Mouse (Mus musculus) gastrocnemius, adult 8-10 months (tissue): Measurements from ENCODE around the gene Swsap1. TPM values are rescaled to one million over a fixed set of nuclear protein-coding genes. Genes with fewer than 3 reads are reported as not detected.

ENCODE experiments used
- DNase-seq, 2 experiments: peaks; one replicate each; pipeline ENCODE4 v3.0.0; 2022; ENCODE audit warnings: low spot score in 2 of 2
- total RNA-seq, 4 experiments: library from RNA; stranded (reverse); gene quantifications; 2 replicates each; pipeline ENCODE4 v1.2.4; 2022

Swsap1 gene
- 1 to 10 TPM; 2.4 to 3.0 (median 2.7) TPM for total RNA-seq

DNA sequence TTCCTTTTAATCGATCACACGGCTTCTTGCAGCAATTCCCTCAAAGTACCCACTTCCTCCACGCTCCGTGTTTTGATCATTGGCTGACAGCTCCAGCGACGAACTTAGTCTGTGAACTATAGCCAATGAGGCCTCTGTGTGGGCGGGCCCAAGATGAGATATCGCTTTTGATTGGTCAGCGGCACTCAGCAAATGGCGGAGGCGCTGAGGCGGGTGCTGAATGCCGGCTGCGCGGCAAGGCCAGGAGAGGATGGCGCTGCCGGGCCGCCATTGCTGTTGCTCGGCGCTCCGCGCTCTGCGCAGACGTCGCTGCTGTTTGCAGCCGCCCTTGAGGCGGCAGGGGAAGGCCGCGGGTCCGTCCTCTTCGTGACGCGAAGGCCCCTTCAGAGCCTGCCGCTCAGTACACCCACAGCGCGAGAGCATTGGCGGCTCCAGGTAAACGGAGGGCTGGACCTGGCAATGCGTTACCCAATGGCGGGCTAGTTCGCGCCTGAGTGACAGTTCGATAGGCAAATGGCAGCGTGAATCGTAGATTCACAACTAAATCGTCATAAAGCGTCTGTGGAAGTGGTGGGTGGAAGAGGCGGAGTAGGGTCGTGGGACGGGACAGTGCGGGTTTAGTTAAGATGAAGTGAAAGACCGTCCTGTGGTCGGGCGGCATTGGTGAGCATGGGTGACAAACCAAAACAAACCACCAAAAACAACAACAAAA lies at the start of gene Swsap1:
Gene Swsap1, plus strand, starts transcription at position 186 of the 712 bp plus-strand sequence.
- peak; percentile 98 to 99 for DNase-seq

DNA sequence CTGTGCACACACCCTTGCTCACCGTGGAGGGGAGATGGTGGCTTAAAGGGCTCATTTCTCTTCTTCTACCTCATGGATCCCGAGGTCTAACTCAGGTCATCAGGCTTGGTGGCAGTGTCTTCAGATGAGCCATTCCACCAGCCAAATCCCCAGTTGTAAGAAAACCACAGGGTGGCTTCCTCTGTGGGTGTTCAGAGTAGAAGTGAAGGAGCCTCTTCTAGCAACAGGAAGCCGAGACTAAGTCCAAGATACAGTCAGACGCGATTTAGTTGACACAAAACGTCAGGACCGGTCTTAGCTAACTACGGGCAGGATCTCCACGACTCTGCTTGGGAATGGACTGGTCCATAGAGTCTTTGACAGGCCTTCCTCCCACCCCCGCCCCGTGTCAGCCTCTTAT lies 47.3 kb upstream of the Swsap1 start:
- DNase-seq = no peak

DNA sequence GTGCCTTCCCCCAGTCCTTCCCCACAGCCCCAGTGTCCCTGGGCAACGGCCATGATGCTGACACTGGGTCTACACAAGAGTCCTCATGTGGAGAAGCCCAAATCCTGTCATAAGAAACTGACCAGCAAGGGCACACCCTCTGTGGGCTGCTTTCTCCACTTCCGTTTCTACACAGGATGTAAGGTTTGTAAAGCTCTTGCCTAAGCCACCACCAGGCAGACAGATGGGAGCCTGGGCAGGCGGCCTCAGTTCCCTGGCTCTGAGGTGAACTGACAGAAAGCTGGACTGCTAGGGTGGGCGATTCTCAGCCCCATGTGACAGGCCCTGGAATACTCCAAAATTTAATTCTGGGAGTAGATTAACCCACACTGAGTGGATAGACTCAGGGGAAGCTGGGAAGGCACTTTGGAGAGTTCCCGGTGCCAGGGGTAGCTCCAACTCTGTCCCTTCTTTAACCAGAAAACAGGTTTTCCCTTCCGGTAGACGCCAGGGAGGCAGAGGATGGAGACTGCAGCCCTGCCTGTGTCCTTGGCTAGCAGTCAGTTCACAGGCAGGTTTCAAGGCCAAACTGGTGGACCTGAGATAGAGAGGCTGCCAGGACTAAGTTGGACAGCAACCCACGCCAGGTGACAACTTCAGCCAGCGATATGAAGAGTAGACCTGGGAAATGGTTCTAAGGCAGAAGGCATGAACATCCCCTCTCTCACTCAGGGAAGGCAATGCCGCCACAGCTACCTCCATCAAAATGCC lies 45.9 kb upstream of the Swsap1 start:
- no peak for DNase-seq

DNA sequence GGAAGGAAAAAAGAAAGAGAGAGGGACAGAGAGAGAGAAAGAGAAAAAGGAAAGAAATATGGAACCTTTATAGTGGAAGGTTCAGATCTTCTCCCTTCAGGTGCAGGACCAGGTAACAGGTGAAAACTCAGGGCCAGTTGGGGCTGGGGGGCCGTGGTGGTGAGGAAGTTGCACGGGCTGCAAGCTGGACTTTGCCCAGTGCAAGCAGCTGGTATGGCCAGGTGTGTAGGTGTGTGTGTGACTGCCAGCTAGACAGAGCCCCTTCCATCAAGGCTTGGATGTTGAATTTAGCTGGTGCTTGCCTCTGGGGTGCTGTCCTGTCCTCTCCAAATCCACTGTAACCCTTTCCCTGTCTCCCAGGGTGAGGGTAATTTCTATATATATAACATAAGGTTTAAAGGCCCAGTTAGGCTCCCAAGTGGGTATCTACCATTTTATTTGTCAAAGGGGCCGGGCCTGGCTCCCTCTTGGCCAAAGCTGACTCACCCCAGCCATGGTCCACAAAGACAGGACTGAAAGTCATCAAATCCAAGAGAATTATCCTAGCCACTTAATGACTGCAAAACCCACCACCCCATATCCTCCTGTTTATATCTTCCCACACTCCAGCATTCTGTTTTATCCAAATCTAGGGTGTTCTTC lies 38.6 kb upstream of the Swsap1 start:
- DNase-seq = no peak

DNA sequence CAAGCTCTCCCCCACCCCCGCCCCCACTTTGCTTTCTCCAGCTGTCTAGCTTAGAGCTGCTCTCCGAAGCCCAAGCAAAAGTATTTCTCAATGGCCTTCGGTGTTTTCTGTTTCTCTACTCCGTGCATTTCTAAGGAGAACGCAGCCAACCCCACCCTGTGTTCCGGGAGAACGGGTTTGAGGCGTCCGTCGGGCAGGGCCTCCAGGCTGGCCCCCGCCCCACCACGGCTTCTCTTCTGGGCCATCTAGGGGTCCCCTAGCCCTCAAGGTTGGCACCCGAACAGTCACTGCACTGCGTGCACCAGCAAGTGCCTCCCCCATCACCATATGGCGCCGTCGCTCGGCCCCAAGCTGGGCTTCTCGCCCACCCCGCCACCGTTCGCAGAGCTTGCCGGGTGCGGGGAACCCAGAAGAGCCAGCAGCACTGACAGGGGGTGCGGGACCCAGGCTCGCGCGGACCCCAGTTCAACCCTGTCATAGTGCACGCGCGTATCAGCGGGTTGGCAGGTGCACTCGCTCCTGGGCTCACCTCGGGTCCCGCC lies 38.0 kb upstream of the Swsap1 start:
- DNase-seq = peak in 1 of 2 experiments; percentile 10

DNA sequence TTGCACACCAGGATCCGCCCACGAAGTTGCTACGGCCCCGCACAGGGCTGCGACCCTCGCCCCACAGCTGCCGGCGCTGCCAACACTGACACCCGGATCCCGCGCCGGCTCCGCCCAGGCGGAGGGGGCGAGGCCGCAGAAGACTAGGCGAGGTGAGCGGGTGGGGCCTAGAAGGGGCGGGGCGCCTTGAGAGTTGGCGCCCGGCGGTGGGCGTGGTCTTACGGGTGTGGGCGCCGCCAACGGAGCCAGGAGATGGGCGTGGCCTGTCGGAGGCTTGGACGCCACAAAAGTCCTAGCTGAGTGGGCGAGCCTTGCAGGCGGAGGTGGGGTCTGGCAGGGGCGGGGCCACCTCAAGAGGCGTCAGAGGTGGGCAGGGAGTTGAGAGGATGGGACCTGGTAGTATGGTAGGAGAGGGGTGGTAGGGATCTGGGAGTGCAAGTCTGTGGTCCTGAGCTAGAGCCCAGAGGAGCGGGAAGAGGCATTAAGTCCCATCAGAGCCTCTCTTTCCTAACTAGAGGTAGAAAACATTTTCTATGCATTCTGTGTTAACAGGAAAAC lies 37.4 kb upstream of the Swsap1 start, which contains the start of gene Rab3d:
Gene Rab3d, minus strand, starts transcription at position 158 of the 558 bp plus-strand sequence.
- peak; percentile 89 to 95 for DNase-seq

DNA sequence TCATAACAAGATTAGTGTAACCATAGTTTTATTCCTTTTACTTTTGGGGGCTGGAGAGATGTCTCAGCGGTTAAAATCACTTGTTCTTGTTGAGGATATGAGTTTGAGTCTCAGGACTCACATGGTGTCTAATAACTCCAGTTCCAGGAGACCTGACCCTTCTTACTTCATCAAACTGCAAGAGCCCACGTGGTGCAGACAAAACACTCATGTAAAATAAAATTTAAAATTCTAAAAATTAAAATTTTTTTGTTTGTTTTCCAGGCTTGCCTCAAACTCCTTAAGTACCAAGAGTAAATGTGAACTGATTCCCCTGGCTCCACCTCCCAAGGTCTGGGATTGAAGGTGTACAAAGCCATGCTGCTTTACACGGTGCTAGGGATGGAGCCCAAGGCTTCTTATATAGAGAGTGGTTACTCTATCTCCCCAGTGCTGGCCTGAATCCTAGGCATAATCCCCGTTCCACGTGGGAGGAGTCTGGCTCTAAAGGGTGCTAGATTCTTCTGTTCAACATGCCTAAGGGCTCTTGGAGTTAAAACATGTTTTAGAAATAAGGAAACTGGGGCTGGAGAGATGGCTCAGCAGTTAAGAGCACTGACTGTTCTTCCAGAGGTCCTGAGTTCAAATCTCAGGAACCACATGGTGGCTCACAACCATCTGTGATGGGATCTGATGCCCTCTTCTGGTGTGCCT lies 36.7 kb upstream of the Swsap1 start:
- DNase-seq = no peak

DNA sequence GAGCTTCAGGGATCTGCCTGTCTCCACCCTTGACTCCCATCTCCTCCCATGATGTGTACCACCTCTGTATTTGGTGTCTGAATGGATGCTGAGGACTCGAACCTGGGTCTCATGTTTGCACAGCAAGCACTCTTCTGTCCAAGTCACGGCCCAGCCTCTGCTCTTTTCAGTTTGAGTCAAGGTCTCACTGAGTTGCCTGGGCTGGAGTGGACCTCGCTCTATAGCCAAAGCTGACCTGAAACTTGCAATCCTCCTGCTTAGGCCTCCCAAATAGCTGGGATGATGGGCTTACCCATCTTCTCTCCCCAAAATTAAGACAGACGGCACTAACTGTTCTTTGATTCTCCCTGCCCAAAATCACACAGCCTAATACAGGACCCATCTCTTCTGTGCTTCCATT lies 32.5 kb upstream of the Swsap1 start:
- DNase-seq = no peak

DNA sequence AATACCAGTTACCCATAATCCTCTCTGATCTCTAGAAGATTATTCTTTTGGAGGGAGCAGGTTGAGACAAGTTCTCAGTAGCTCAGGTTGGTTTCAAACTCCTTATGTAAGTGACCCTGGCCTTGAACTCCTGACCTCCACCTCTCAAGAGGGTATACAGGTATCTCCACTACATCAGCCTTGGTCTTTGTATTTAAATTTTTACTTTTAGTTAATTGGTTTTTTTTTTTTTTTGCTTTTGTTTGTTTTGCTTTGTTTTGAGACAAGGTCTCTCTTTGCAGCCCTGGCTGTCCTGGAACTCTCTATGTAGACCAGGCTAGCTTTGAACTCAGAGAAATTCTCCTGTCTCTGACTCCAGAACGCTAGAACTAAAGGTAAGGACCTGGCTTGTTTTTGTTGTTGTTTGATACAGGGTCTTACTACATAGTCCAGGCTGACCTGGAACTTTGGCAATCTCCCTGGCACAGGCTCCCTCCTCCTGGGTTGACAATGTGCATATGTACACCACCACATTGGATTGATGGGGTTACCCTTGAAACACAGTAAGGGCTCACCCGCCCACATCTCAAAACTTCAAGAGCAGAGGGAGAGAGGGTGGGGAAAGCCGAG lies 32.0 kb upstream of the Swsap1 start:
- DNase-seq = no peak

DNA sequence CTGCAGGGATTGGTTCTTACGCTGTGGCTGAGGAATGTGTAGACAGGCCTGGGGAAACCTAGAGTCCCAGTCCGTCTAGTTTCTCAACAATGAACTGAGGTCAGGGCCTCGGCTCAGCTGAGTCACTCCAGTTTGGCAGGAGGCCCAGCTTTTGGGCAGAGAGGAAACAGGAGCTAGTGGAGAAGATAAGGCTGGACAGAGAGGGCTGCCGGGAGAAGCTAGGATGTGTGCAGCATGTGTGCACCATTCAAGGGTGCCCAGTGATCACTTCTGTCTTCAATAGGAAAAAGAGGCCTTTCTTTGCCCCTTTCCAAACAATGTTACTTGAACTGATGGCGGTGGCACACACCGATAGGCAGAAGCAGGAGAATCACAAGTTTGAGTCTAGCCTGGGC lies 31.5 kb upstream of the Swsap1 start:
- peak; percentile 63 to 81 for DNase-seq

DNA sequence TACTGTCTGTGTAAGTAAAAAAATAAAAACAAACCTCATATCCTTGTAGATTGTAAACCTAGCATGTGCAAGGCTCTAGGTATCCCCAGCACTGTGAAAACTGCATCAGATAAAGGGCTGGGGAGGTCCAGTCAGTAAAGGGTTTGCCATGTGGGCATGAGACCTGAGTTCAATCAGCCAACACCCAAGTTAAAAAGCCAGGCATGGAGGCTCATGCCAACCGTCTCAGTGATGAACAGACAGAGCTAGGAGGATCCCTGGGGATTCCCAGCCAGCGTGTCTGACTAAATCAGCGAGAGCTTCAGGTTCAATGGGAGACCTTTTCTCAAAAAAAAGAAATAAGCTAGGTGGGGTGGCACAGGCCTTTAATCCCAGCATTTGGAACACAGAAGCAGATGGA lies 30.5 kb upstream of the Swsap1 start:
- DNase-seq = no peak

DNA sequence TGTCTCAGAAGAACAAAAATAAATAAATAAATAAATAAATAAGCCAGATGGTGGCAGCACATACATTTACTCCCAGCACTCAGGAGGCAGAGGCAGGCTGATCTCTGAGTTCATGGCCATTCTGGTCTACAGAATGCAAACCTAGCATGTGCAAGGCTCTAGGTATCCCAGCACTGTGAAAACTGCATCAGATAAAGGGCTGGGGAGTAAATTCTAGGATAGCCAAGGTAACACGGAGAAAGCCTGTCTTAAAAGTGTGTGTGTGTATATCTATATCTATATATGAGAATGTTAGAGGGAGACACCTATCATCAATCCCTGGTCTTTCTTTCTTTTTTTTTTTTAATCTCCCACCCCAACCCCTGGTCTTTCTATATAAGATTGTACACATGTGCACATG lies 30.0 kb upstream of the Swsap1 start:
- no peak for DNase-seq

DNA sequence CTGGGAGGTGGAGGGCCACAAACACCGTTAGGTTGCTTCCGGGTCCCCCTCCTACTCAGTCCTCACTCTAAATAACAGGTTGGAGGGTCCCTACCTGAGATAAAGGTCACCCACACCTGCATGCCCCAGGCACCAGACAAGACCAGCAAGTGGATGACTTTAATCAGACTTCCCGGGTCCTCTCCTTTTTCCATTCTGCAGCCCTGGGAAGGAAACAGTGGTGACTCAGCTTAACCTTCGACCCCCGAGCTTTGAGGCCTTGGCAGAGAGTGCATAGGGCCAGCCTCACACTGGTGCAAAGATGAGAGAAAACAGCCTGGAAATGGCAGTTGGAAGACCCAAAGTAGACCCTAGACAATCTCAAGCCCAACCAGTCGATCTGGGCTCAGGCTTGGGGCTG lies 29.4 kb upstream of the Swsap1 start:
- no peak for DNase-seq

DNA sequence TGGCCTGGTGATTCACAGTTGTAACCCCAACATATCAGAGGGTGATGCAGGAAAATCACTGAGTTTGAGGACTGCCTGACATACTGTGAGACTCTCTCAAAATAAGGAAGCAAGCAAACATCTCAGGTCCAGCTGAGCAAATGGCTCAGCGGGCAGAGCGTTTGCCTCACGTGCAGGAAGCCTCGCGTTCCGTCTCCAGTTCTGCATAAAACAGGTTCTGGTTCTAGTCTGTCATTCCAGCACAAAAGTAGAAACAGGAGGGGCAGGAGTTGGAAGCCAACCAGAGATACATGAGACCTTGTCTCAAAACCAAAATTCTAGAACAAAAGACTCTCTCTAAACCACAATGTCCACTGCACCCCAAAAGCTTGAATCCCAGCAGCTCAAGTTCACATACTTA lies 28.8 kb upstream of the Swsap1 start:
- no peak for DNase-seq

DNA sequence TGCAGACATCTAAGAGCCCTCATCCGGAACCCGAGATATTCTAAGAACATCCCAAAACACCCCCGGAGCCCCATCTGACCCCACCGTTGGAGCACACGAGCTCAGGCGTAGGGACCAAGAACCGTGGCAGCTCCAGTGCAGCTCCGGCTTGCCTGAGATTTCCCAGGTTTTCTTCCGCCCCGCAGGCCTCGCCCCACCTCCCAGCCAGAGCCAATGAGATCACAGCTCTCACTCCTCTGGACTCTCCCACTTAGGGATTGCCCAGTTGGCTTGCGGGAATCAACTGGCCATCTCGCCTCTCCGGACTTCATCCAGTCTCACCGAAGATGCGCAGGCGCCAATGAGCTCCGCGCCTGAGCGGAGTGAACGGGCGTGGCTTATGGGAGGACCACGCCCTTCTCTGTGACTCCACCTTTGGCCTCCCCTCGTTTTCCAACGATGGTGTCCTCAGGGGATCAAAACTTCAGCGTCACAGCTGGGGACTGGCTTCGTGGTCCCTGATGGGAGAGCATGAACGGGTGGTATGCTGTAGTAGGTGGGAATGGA lies 28.3 kb upstream of the Swsap1 start, which contains the start of the genes Ccdc159 and Tmem205:
Gene Ccdc159, plus strand, starts transcription at position 264 of the 546 bp plus-strand sequence.
Gene Tmem205, minus strand, starts transcription at position 349 of the 546 bp plus-strand sequence.
- DNase-seq = peak; percentile 85 to 92

DNA sequence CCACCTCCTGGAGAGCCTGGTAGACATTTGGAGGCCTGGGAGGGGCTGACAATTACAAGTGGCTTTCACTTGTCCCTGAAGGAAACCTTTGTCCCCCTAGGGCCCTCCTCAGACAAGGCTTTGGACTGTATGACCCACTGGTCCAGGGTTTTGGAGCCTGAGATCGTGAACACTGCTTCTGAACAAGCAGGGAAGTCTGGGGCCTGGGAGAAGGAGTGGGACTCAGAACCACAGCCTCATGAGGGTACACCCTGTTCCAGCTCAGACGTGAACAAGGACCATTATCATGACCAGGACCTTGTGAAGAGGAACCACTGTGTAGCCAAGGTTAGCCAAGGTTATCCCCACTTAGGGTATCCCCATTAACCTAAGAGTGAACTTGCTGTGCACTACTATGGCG lies 26.3 kb upstream of the Swsap1 start:
- no peak for DNase-seq

DNA sequence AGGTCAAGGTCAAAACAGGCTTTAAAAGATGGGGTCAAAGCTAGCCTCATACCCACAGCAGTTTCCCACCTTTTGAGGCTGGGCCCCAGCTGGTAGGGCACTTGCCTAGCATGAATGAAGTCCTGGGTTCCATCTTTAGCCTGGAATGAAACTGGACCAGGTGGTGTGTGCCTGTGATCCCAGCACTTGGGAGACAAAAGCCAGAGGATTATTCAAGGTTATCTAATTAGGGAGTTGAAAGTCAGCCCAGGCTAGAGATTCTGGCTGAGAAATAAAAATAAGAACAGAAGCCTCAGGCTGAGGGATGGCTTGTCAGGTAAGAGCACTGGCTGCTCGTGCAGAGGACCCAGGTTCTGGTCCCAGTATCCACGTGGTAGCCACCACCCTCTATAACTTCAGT lies 23.5 kb upstream of the Swsap1 start:
- no peak for DNase-seq

DNA sequence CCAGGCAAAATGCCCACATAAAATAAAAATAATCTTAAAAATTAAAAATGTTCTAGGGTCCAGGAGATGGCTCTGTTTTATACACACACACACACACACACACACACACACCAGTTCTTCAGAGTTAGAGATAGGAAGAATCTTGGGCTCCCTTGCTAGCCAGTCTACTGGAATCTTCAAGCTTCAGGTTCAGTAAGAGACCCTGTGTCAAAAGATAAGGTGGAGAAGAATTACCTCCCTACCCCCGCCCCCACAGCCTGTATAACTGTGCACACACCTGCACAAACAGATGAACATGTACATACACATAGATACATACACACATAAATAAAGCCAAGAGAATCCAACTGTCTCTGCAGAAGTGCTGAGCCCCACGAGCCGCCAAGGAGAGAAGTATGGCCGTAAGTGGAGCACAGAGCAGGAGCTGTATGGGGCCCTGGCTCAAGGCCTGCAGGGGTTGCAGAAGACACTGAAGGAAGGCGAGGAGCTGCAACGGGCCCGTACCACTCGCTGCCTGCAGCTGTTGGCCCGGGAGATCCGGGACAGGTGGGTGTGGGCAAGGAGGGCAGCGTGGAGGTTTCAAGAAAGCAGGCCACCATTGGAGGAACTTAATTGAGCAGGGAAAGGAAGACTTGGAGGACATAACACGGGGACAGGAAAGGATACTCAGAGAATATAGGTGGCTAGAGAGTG lies 23.0 kb upstream of the Swsap1 start:
- DNase-seq = no peak

DNA sequence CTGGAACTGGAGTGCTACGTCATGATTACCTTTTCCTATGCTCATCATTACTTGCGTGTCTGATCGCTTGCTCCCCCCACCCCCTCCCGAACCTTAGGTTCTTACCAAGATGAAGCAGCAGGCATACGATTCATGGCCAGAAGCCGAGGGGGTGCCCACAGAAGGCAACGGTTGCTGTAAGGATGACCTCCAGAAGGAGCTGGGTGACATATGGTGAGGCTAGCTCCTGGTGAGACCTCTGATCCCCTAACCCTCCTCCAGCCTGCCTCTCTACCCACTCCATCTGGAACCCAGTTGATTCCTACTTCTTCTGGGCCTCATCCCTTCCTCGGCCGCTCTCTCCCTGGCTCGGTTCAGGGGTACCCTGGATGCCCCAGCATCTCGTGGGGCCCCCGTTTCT lies 21.5 kb upstream of the Swsap1 start:
- no peak for DNase-seq
